Mouse (Mus musculus) heart, embryonic 11.5 days (tissue): ENCODE measurements around the gene Angptl6. TPM values are rescaled to one million over a fixed set of nuclear protein-coding genes. Genes with fewer than 3 reads are reported as not detected.

Experiments used
- ATAC-seq: fragments of 200-750 bp; cut with Nextera tagmentation; replicated peaks from 2 replicates; pipeline ENCODE4 v1.8.0; 2017; ENCODE audit warnings: moderate library complexity; ENCODE audit not compliant: insufficient number of reproducible peaks, low FRiP score, low TSS enrichment
- H3K27ac ChIP-seq: fragments of 300-500 bp; sonication (generic); 2 replicates; pipeline ENCODE4 v1.5.1; 2014; ENCODE audit warnings: mild to moderate bottlenecking, low read depth, low read length
- H3K27me3 ChIP-seq: fragments of 300-500 bp; sonication (generic); 2 replicates; pipeline ENCODE4 v1.6.1; 2014; ENCODE audit warnings: mild to moderate bottlenecking, low read length, mixed read lengths; ENCODE audit not compliant: control insufficient read depth, insufficient read depth
- H3K36me3 ChIP-seq: fragments of 300-500 bp; sonication (generic); 2 replicates; pipeline ENCODE4 v1.6.1; 2014; ENCODE audit warnings: mild to moderate bottlenecking, low read length, moderate library complexity, mixed read lengths; ENCODE audit not compliant: control insufficient read depth, insufficient read depth
- H3K4me1 ChIP-seq: fragments of 300-500 bp; sonication (generic); 2 replicates; pipeline ENCODE4 v1.6.1; 2014; ENCODE audit warnings: low read length; ENCODE audit not compliant: control insufficient read depth, insufficient read depth
- H3K4me2 ChIP-seq: fragments of 300-500 bp; sonication (generic); 2 replicates; pipeline ENCODE4 v1.6.1; 2014; ENCODE audit warnings: mild to moderate bottlenecking, moderate library complexity
- H3K4me3 ChIP-seq: fragments of 300-500 bp; sonication (generic); 2 replicates; pipeline ENCODE4 v1.5.1; 2014; ENCODE audit warnings: low read depth, low read length
- H3K9ac ChIP-seq: fragments of 300-500 bp; sonication (generic); 2 replicates; pipeline ENCODE4 v1.6.1; 2014; ENCODE audit warnings: mild to moderate bottlenecking, low read depth, low read length, moderate library complexity
- H3K9me3 ChIP-seq: fragments of 300-500 bp; sonication (generic); replicated peaks from 2 replicates; pipeline ENCODE4 v1.6.1; 2016; ENCODE audit warnings: low read length; ENCODE audit not compliant: control insufficient read depth
- WGBS: fragments of 180-500 bp; shearing (Covaris S2); extraction: QIAGEN DNeasy Blood & Tissue Kit; methylation state at CpG from one replicate; pipeline ENCODE4 v1.1.7; 2014; ENCODE audit not compliant: insufficient replicate concordance; 5-methylcytosine and 5-hydroxymethylcytosine counted together
- polyA plus RNA-seq: library from polyadenylated mRNA; unstranded; fragments of >200 nt; fragmentation: Nextera tagmentation; extraction: Ambion mirVana; gene quantifications from 2 replicates; pipeline ENCODE4 v1.2.1, GENCODE M21; 2014

Gene Angptl6
- polyA plus RNA-seq, 1 experiment from 2014 or later, result 2.9 TPM

GRCm38 (mm10) chr9:20895382-20895781 lies 15.9 kb upstream of the Angptl6 start:
- Histone ChIP-seq H3K27me3 (no peaks in the 10 kb centered on the region), H3K4me2 (no peak overlapping the region), H3K4me1 (peaks cover 12% of the 10 kb centered on the region), H3K9me3 (no peaks in the 10 kb centered on the region), H3K4me3 (no peak overlapping the region), H3K36me3 (peaks cover 63% of the 10 kb centered on the region), H3K9ac (no peak overlapping the region), H3K27ac (no peak overlapping the region)
- no peak for ATAC-seq
- WGBS, result 93% methylated on average over 9 of the region's 9 CpGs

- Histone ChIP-seq H3K4me3 (no peak overlapping the region), H3K27me3 (no peaks in the 10 kb centered on the region), H3K9ac (no peak overlapping the region), H3K4me1 (peaks cover 12% of the 10 kb centered on the region), H3K36me3 (peaks cover 71% of the 10 kb centered on the region), H3K27ac (no peak overlapping the region), H3K9me3 (no peaks in the 10 kb centered on the region), H3K4me2 (no peak overlapping the region)
- no peak for ATAC-seq
- 88% methylated on average over 15 of the region's 15 CpGs for WGBS
Measured at GRCm38 (mm10) chr9:20894629-20895028, 15.1 kb upstream of the Angptl6 start.

GRCm38 (mm10) chr9:20893590-20894343 lies 14.2 kb upstream of the Angptl6 start:
- H3K27ac ChIP-seq, result no peak overlapping the region
- no peak overlapping the region for H3K9ac ChIP-seq
- 86% methylated on average over 13 of the region's 13 CpGs for WGBS
- H3K9me3 ChIP-seq, result no peaks in the 10 kb centered on the region
- H3K36me3 ChIP-seq, result peaks cover 75% of the 10 kb centered on the region
- ATAC-seq, result no peak
- H3K4me2 ChIP-seq, result no peak overlapping the region
- H3K27me3 ChIP-seq, result no peaks in the 10 kb centered on the region
- peaks cover 12% of the 10 kb centered on the region for H3K4me1 ChIP-seq
- no peak overlapping the region for H3K4me3 ChIP-seq

GRCm38 (mm10) chr9:20893069-20893468 lies 13.5 kb upstream of the Angptl6 start:
- no peak for ATAC-seq
- H3K36me3 ChIP-seq, result peaks cover 75% of the 10 kb centered on the region
- no peak overlapping the region for H3K4me3 ChIP-seq
- H3K4me1 ChIP-seq, result peaks cover 12% of the 10 kb centered on the region
- H3K27me3 ChIP-seq, result no peaks in the 10 kb centered on the region
- no peaks in the 10 kb centered on the region for H3K9me3 ChIP-seq
- WGBS, result 66% methylated on average over 5 of the region's 5 CpGs
- H3K27ac ChIP-seq, result no peak overlapping the region
- H3K9ac ChIP-seq, result no peak overlapping the region
- H3K4me2 ChIP-seq, result no peak overlapping the region

- peak overlapping the region; percentile 41; the same call in 1 of the 2 replicates for H3K27ac ChIP-seq
- no peak overlapping the region for H3K9ac ChIP-seq
- H3K36me3 ChIP-seq, result peaks cover 73% of the 10 kb centered on the region
- 59% methylated on average over 5 of the region's 5 CpGs for WGBS
- H3K4me2 ChIP-seq, result no peak overlapping the region
- no peak overlapping the region for H3K4me3 ChIP-seq
- ATAC-seq, result no peak
- H3K4me1 ChIP-seq, result peaks cover 5% of the 10 kb centered on the region
- H3K27me3 ChIP-seq, result no peaks in the 10 kb centered on the region
- no peaks in the 10 kb centered on the region for H3K9me3 ChIP-seq
Measured at GRCm38 (mm10) chr9:20892104-20892653, 12.7 kb upstream of the Angptl6 start.

GRCm38 (mm10) chr9:20891339-20892103 lies 12.0 kb upstream of the Angptl6 start:
- H3K27ac ChIP-seq, result no peak overlapping the region
- ATAC-seq, result no peak
- H3K4me2 ChIP-seq, result no peak overlapping the region
- peaks cover 67% of the 10 kb centered on the region for H3K36me3 ChIP-seq
- H3K9me3 ChIP-seq, result no peaks in the 10 kb centered on the region
- H3K27me3 ChIP-seq, result no peaks in the 10 kb centered on the region
- H3K4me1 ChIP-seq, result no peaks in the 10 kb centered on the region
- H3K9ac ChIP-seq, result no peak overlapping the region
- WGBS, result 75% methylated on average over 26 of the region's 26 CpGs
- no peak overlapping the region for H3K4me3 ChIP-seq

GRCm38 (mm10) chr9:20890411-20890810 lies 10.9 kb upstream of the Angptl6 start:
- no peaks in the 10 kb centered on the region for H3K27me3 ChIP-seq
- ATAC-seq, result no peak
- no peak overlapping the region for H3K27ac ChIP-seq
- H3K36me3 ChIP-seq, result peaks cover 58% of the 10 kb centered on the region
- H3K4me3 ChIP-seq, result no peak overlapping the region
- no peak overlapping the region for H3K4me2 ChIP-seq
- no peaks in the 10 kb centered on the region for H3K9me3 ChIP-seq
- H3K4me1 ChIP-seq, result no peaks in the 10 kb centered on the region
- 87% methylated on average over 5 of the region's 5 CpGs for WGBS
- no peak overlapping the region for H3K9ac ChIP-seq

- H3K4me1 ChIP-seq, result no peaks in the 10 kb centered on the region
- no peaks in the 10 kb centered on the region for H3K27me3 ChIP-seq
- no peaks in the 10 kb centered on the region for H3K9me3 ChIP-seq
- peak overlapping the region; percentile 94 for H3K4me3 ChIP-seq
- H3K9ac ChIP-seq, result no peak overlapping the region; the same call in 1 of the 2 replicates
- no peak overlapping the region for H3K27ac ChIP-seq
- 76% methylated on average over 29 of the region's 29 CpGs for WGBS
- no peak for ATAC-seq
- peak overlapping the region; percentile 91 for H3K4me2 ChIP-seq
- peaks cover 49% of the 10 kb centered on the region for H3K36me3 ChIP-seq
Measured at GRCm38 (mm10) chr9:20889185-20890141, 9.9 kb upstream of the Angptl6 start.
